Mouse (Mus musculus) erythroblast, embryonic 14.5 days (primary cell): ENCODE data around the gene Ubap2. TPM values are rescaled to one million over a fixed set of nuclear protein-coding genes. Genes with fewer than 3 reads are reported as not detected.

ENCODE experiments used
- H3K27me3 ChIP-seq: 2 replicates; pipeline ENCODE4 v1.6.1; 2012; ENCODE audit warnings: inconsistent platforms; ENCODE audit not compliant: control insufficient read depth
- H3K36me3 ChIP-seq: 2 replicates; pipeline ENCODE4 v1.6.1; 2012; ENCODE audit warnings: mild to moderate bottlenecking, inconsistent platforms; ENCODE audit not compliant: control insufficient read depth
- H3K4me1 ChIP-seq: 2 replicates; pipeline ENCODE4 v1.6.1; 2012; ENCODE audit warnings: inconsistent platforms; ENCODE audit not compliant: control insufficient read depth
- H3K4me3 ChIP-seq: replicated peaks from 2 replicates; pipeline ENCODE3; 2012; ENCODE audit warnings: moderate library complexity, mild to moderate bottlenecking, inconsistent platforms
- H3K9me3 ChIP-seq: 2 replicates; pipeline ENCODE4 v1.6.1; 2012; ENCODE audit warnings: low read length, inconsistent platforms, mixed read lengths; ENCODE audit not compliant: control insufficient read depth
- GATA1 ChIP-seq: IDR thresholded peaks from 2 replicates; pipeline ENCODE4 v1.6.1; 2012; ENCODE audit warnings: low read length, inconsistent platforms, mixed read lengths
- TAL1 ChIP-seq: IDR thresholded peaks from 3 replicates; pipeline ENCODE4 v1.6.1; 2012; ENCODE audit warnings: low read length, inconsistent platforms, mixed read lengths
- polyA plus RNA-seq: library from polyadenylated mRNA; stranded (reverse); fragments of >175 nt; gene quantifications from 2 replicates; pipeline ENCODE4 v1.2.3, GENCODE M21; 2012

The Ubap2 gene
- polyA plus RNA-seq, 1 experiment, result 63.9 TPM

- no peak overlapping the region for H3K4me3 ChIP-seq
- peaks cover 2% of the 10 kb centered on the region; the same call in 1 of the 2 replicates for H3K4me1 ChIP-seq
- H3K9me3 ChIP-seq, result no peaks in the 10 kb centered on the region
- no peaks in the 10 kb centered on the region for H3K27me3 ChIP-seq
- H3K36me3 ChIP-seq, result peaks cover 85% of the 10 kb centered on the region
- no peak for TF ChIP-seq GATA1
- no peak for TF ChIP-seq TAL1
Observed at GRCm38 (mm10) chr4:41235621-41236020, 39.3 kb downstream of the Ubap2 start.

- Histone ChIP-seq H3K36me3 (peaks cover 99% of the 10 kb centered on the region), H3K4me3 (no peak overlapping the region), H3K9me3 (no peaks in the 10 kb centered on the region), H3K27me3 (no peaks in the 10 kb centered on the region), H3K4me1 (no peaks in the 10 kb centered on the region)
- TF ChIP-seq TAL1, result no peak
- no peak for TF ChIP-seq GATA1
Observed at GRCm38 (mm10) chr4:41226351-41226750, 48.6 kb downstream of the Ubap2 start.

- peaks cover 99% of the 10 kb centered on the region for H3K36me3 ChIP-seq
- no peak overlapping the region for H3K4me3 ChIP-seq
- no peaks in the 10 kb centered on the region for H3K27me3 ChIP-seq
- TF ChIP-seq TAL1 (no peak), GATA1 (no peak)
- H3K4me1 ChIP-seq, result no peaks in the 10 kb centered on the region
- H3K9me3 ChIP-seq, result no peaks in the 10 kb centered on the region
Observed at GRCm38 (mm10) chr4:41225412-41225811, 49.5 kb downstream of the Ubap2 start.

GRCm38 (mm10) chr4:41208050-41208449 lies 66.9 kb downstream of the Ubap2 start:
- Histone ChIP-seq H3K27me3 (no peaks in the 10 kb centered on the region), H3K4me3 (no peak overlapping the region), H3K36me3 (peaks cover 96% of the 10 kb centered on the region), H3K9me3 (no peaks in the 10 kb centered on the region), H3K4me1 (no peaks in the 10 kb centered on the region)
- TF ChIP-seq GATA1 (no peak), TAL1 (no peak)

GRCm38 (mm10) chr4:41205751-41206150 lies 69.2 kb downstream of the Ubap2 start:
- Histone ChIP-seq H3K27me3 (no peaks in the 10 kb centered on the region), H3K9me3 (no peaks in the 10 kb centered on the region), H3K4me3 (no peak overlapping the region), H3K36me3 (peaks cover 100% of the 10 kb centered on the region), H3K4me1 (no peaks in the 10 kb centered on the region)
- TF ChIP-seq GATA1 (no peak), TAL1 (no peak)

- H3K36me3 ChIP-seq, result peaks cover 100% of the 10 kb centered on the region
Observed at GRCm38 (mm10) chr4:41202135-41202534, 72.8 kb downstream of the Ubap2 start.

GRCm38 (mm10) chr4:41196861-41197610 lies 77.9 kb downstream of the Ubap2 start:
- Histone ChIP-seq H3K4me3 (no peak overlapping the region), H3K27me3 (no peaks in the 10 kb centered on the region), H3K36me3 (peaks cover 100% of the 10 kb centered on the region), H3K9me3 (peaks cover 9% of the 10 kb centered on the region), H3K4me1 (peaks cover 5% of the 10 kb centered on the region)
- TF ChIP-seq GATA1 (no peak), TAL1 (no peak)

More at GRCm38 (mm10) chr4:41202135-41202534, 72.8 kb downstream of the Ubap2 start:
- Histone ChIP-seq H3K4me3 (no peak overlapping the region), H3K27me3 (no peaks in the 10 kb centered on the region), H3K4me1 (no peaks in the 10 kb centered on the region), H3K9me3 (peaks cover 3% of the 10 kb centered on the region; the same call in 1 of the 2 replicates)
- TF ChIP-seq GATA1, result no peak
- no peak for TF ChIP-seq TAL1

GRCm38 (mm10) chr4:41195328-41195727 lies 79.6 kb downstream of the Ubap2 start:
- no peak for TF ChIP-seq GATA1
- TF ChIP-seq TAL1, result no peak
- H3K36me3 ChIP-seq, result peaks cover 99% of the 10 kb centered on the region
- no peak overlapping the region for H3K4me3 ChIP-seq
- peaks cover 9% of the 10 kb centered on the region for H3K9me3 ChIP-seq
- no peaks in the 10 kb centered on the region for H3K27me3 ChIP-seq
- peaks cover 5% of the 10 kb centered on the region for H3K4me1 ChIP-seq

- no peak for TF ChIP-seq GATA1
- H3K36me3 ChIP-seq, result peaks cover 99% of the 10 kb centered on the region
- peaks cover 7% of the 10 kb centered on the region for H3K9me3 ChIP-seq
- peaks cover 5% of the 10 kb centered on the region for H3K4me1 ChIP-seq
- H3K4me3 ChIP-seq, result no peak overlapping the region
- H3K27me3 ChIP-seq, result no peaks in the 10 kb centered on the region
Observed at GRCm38 (mm10) chr4:41192544-41193512, 82.1 kb downstream of the Ubap2 start.
